Mouse (Mus musculus): ENCODE data around the gene Cyp3a57. TPM values are rescaled to one million over a fixed set of nuclear protein-coding genes. Genes with fewer than 3 reads are reported as not detected.
"Not testable (repeated sequence)": the region's sequence is repeated elsewhere in the genome, so short reads cannot be mapped to it uniquely, and the experiment has no call there.

The Cyp3a57 gene
- not detected for total RNA-seq (2021)
- long read RNA-seq, experiment 1: 0 reads
- long read RNA-seq, experiment 2: 0 reads

- intact Hi-C loops (cut with DNase I): loop anchor here (5.0 kb wide), 1 partner anchor 722 kb away; no protein-coding TSS in a partner anchor
- DNase-seq: no peak
Observed at GRCm38 (mm10) chr5:145344941-145345340, at the start of gene Cyp3a57. TSS of gene Cyp3a57 (plus strand) at chr5:145345279.

- no peak for DNase-seq
- intact Hi-C loops (cut with DNase I): no loop called here
Observed at GRCm38 (mm10) chr5:145300469-145300868, 44.6 kb upstream of the Cyp3a57 start.

- intact Hi-C loops (cut with DNase I); DNase-seq: not testable (repeated sequence)
Observed at GRCm38 (mm10) chr5:145301796-145302195, 43.3 kb upstream of the Cyp3a57 start.

GRCm38 (mm10) chr5:145302424-145302823 is 42.7 kb upstream of the Cyp3a57 start:
- intact Hi-C loops (cut with DNase I): no loop called here
- no peak for DNase-seq

- DNase-seq; intact Hi-C loops (cut with DNase I): not testable (repeated sequence)
Observed at GRCm38 (mm10) chr5:145306953-145307352, 38.1 kb upstream of the Cyp3a57 start.

- DNase-seq; intact Hi-C loops (cut with DNase I): not testable (repeated sequence)
Observed at GRCm38 (mm10) chr5:145307811-145308210, 37.3 kb upstream of the Cyp3a57 start.

- intact Hi-C loops (cut with DNase I): no loop called here
Observed at GRCm38 (mm10) chr5:145313845-145314244, 31.2 kb upstream of the Cyp3a57 start.

GRCm38 (mm10) chr5:145317141-145317540 is 27.9 kb upstream of the Cyp3a57 start:
- intact Hi-C loops (cut with DNase I): no loop called here
- no peak for DNase-seq

More at GRCm38 (mm10) chr5:145313845-145314244, 31.2 kb upstream of the Cyp3a57 start:
- DNase-seq: no peak

GRCm38 (mm10) chr5:145338756-145339155 is 6.3 kb upstream of the Cyp3a57 start:
- intact Hi-C loops (cut with DNase I); DNase-seq: not testable (repeated sequence)

GRCm38 (mm10) chr5:145349697-145350096 is 4.6 kb downstream of the Cyp3a57 start:
- no peak for DNase-seq
- intact Hi-C loops (cut with DNase I): no loop called here

- DNase-seq: no peak
- intact Hi-C loops (cut with DNase I): no loop called here
Observed at GRCm38 (mm10) chr5:145353081-145353480, 8.0 kb downstream of the Cyp3a57 start.

GRCm38 (mm10) chr5:145415416-145415815 is 70.3 kb downstream of the Cyp3a57 start:
- DNase-seq; intact Hi-C loops (cut with DNase I): not testable (repeated sequence)

- intact Hi-C loops (cut with DNase I): no loop called here
- no peak for DNase-seq
Observed at GRCm38 (mm10) chr5:145422287-145422686, 77.2 kb downstream of the Cyp3a57 start.

- intact Hi-C loops (cut with DNase I): no loop called here
- DNase-seq: no peak
Observed at GRCm38 (mm10) chr5:145431004-145431403, 85.9 kb downstream of the Cyp3a57 start.

GRCm38 (mm10) chr5:145433688-145434087 is 88.6 kb downstream of the Cyp3a57 start:
- intact Hi-C loops (cut with DNase I): no loop called here
- DNase-seq: no peak

Other genes starting within 250 kb of the Cyp3a57 start
- gene Arpc1b, start 231.1 kb upstream of the Cyp3a57 start, total RNA-seq (2021): 10 to 100 TPM; 28.3 to 30.4 TPM
- 10 to 100 TPM; 48.3 to 52.2 TPM for gene Pdap1, start 205.0 kb upstream of the Cyp3a57 start, total RNA-seq (2021)
- gene Bud31, start 204.9 kb upstream of the Cyp3a57 start, total RNA-seq (2021): 10 to 100 TPM; 44.3 to 47.0 TPM
- gene Ptcd1, start 178.2 kb upstream of the Cyp3a57 start, total RNA-seq (2021): 10 to 100 TPM; 11.3 to 12.0 TPM
- 1 to 10 TPM; 7.3 to 8.7 TPM for gene Cpsf4, start 178.1 kb upstream of the Cyp3a57 start, total RNA-seq (2021)
- 100 to 1,000 TPM; 691 to 699 TPM for gene Atp5j2, start 153.2 kb upstream of the Cyp3a57 start, total RNA-seq (2021)
- 10 to 100 TPM in 1 of 2 experiments, 1 to 10 TPM in 1; 8.5 to 13.0 TPM for gene Zkscan14, start 143.4 kb upstream of the Cyp3a57 start, total RNA-seq (2021)
- 1 to 10 TPM; 5.4 to 7.5 TPM for gene Zkscan5, start 140.7 kb upstream of the Cyp3a57 start, total RNA-seq (2021)
- gene Zfp655, start 113.6 kb upstream of the Cyp3a57 start, total RNA-seq (2021): 10 to 100 TPM in 1 of 2 experiments, 1 to 10 TPM in 1; 9.2 to 14.6 TPM
- 1 to 10 TPM; 6.6 to 9.3 TPM for gene Zscan25, start 64.8 kb upstream of the Cyp3a57 start, total RNA-seq (2021)
- gene Cyp3a16, start 124.4 kb downstream of the Cyp3a57 start, total RNA-seq (2021): not detected
- not detected for gene Cyp3a41b, start 239.5 kb downstream of the Cyp3a57 start, total RNA-seq (2021)